Mouse (Mus musculus) layer of hippocampus, postnatal 14 days (tissue): Measurements from ENCODE around the gene Hamp2. TPM values are rescaled to one million over a fixed set of nuclear protein-coding genes. Genes with fewer than 3 reads are reported as not detected.
"Not testable (repeated sequence)": the region's sequence is repeated elsewhere in the genome, so short reads cannot be mapped to it uniquely, and the experiment has no call there.

ENCODE experiments used
- DNase-seq, 2 experiments: peaks; one replicate each; pipeline ENCODE4 v3.0.0; 2021 to 2022; ENCODE audit warnings: low spot score in 2 of 2, mixed read lengths in 1 of 2
- total RNA-seq, 2 experiments: library from RNA; stranded (reverse); gene quantifications; 2 replicates each; pipeline ENCODE4 v1.2.3; 2021

The Hamp2 gene
- total RNA-seq, 2 experiments from 2014 or later, result not detected

DNA sequence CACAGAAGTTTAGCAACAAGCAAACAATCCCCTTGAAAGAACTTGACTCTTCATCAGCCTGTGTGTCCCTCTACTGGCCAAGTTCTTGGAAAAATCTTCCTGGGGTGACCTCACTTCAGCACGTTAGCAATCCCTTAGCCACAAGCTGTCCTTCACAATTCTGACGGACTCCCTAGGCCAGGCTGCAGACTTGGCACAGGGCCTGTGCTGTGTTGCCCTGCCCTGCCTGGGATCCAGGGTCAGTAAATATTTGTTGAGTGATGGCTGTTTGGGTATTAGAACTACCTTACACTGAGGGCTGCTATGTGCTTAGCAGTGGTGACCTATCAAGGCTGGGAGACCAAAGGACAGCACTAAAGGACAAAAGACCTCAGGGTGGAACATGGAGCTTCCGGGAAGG, 29.6 kb upstream of the Hamp2 start:
- no peak for DNase-seq

DNA sequence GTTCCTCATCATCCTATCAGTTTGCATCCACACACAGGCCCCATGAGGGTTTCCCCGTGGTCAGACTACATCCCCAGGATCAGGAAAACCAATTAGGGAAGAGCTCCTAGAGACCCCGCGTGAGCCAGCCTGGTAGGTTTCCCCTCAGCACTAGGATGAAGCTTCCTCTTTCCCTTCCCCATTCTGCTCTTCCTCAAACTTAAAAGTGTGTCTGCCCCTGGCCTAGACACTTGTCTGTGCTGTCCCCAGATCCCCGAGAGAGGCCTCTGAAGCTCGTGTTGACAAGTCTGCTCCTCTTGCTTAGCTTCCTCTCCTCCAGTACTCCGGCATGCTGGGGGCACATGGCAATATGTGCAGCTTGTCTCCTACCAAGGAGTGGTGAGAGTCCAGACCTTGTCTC, 29.0 kb upstream of the Hamp2 start:
- no peak for DNase-seq

DNA sequence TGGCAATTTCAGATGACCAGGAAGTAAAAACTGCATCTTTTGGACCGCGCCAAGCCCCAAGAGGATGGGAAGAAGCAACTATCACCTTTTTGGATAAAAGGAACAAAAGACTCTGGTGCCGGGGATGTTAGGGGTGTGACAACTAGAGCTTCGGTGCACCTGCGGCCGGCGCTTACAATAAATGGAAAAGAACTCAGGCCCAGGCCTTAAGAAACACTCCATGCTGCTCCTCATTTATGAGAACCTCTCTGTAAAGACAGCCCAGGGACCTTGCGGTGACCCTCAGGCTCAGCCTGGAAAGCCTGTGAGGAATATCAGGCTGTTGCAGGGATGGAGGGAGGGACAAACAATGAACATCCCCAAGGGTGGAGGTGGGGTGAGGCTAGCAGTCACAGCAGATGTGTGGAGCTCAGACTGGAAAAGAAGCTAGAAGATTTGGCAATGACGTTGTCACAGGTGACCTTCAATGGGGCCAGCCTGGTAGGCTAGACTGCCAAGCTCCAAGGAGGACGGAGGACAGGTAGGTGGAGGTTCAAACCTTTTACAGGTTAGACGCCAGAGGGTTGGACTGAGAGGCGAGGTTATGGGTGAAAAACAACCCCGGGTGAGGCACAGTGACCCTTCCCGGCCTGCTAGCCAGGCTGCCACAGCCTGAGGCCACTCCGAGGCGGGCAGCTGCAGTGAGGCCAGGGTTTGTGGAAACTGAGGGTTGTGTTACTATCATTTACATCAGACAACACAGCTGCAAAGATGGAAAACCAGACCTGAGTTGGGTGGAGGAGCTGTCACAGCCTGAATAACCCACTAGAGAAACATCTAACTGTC, 28.2 kb upstream of the Hamp2 start:
- DNase-seq, result no peak

DNA sequence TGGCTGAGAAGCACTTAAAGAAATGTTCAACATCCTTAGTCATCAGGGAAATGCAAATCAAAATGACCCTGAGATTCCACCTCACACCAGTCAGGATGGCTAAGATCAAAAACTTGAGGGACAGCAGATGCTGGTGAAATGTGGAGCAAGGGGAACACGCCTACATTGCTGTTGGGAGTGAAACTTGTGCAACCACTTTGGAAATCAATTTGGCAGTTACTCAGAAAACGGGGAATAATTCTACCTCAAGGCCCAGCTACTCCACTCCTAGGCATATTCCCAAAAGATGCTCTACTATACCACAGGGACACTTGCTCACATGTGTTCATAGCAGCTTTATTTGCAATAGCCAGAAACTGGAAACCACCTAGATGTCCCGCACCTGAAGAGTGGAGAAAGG, 25.4 kb upstream of the Hamp2 start:
- not testable (repeated sequence) for DNase-seq

DNA sequence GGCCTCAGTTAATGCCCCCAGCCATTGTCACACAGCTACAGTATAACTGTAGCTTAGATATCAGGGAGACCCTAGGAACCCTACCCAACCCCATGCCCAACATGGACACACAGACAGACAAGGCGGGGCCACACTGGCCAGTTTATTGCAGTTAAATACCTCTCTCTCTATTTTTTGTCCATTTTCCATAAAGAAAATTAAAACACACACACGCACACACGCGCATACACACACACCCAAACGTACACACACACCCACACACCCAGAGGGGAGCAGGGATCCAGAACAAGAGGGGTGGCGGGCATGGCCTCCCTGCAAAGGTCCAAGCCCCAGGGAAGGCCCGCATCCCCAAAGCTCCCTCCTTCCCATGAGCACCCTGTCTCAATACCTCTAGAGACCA, 21.4 kb upstream of the Hamp2 start:
- DNase-seq, result no peak

DNA sequence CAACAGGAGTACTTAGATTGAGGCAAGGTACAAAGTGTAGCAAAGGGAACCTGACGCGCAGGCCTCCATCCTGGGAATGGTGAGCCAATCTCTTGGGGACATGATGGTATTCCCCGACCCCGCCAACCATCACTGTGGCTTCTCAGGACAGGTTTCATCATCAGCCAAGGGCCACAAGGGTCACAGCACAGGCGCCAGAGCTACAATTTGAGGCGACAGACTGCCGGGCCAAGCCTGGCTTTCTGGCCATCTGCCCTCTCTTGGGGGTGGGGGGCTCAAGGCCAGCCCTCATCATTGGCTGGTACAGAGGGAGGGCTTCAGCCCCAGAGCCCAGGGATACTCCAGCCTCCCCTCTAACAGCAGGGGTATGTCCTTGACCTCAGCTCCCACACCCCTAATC, 21.0 kb upstream of the Hamp2 start:
- DNase-seq, result not testable (repeated sequence)

DNA sequence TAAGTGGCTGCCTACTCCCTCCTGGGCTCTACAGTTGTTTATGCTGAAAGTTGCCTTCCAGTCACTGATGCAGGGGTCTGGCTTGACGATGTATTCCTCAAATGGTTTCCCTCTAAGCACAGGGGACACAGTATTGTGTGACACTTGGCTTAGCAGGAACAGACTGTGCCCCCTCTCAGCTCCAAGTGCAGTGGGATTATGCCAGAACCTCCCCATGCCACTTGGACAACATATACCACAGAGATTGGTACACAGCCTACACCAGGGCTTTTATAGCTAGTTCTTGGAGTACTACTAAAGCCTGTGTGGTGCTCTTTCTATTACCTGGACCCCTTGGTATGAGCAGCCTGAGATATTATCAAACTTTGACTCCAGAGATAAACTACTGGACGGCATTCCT, 20.2 kb upstream of the Hamp2 start:
- not testable (repeated sequence) for DNase-seq

DNA sequence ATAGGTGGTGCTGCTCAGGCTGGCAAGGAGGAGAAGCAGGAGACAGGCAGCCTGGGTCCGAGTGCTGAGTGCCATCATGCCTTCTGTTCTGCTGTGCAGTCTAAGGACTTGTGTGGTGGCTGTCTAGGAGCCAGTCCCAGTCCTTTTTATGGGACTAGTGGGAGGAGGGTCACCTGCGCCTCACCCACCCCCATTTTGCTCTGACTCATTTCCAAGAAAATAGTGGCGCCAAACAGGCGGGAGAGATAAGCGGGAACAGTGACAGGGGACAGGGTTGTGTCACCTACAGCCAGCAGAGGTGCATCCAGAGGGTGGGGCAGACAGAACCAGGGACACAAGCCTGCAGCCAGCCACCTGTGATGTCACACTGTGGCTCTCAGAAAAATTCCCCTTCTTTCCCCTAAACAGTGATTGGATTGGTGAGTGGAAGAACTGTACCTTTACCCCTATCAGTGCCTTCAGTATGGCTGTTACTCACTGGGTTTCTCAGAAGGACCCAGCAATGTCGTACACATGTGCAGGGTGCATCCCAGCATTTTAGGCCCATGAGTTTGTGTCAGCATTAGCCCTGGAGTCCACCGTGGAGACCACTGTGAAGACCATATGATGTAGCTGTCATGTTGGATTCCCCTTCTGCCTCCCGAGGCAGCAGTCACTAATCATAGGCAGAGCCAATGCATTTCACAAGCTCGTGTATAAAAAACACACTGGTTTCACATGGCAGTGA, 19.6 kb upstream of the Hamp2 start, which contains the start of gene Hamp:
Hamp (minus strand) TSS at position 124 of the 727 bp plus-strand sequence.
- DNase-seq, result no peak

DNA sequence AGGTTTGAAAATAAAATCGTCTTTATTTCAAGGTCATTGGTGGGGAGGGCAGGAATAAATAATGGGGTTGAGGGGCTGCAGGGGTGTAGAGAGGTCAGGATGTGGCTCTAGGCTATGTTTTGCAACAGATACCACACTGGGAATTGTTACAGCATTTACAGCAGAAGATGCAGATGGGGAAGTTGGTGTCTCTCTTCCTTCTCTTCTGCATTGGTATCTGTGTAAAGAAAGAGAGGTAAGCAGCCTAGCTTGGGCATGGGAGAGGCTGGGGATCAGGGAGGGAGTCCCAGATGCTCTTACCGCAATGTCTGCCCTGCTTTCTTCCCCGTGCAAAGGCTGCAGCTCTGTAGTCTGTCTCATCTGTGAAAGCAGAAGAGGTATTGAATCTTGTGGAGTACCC, 17.9 kb upstream of the Hamp2 start:
- not testable (repeated sequence) for DNase-seq

DNA sequence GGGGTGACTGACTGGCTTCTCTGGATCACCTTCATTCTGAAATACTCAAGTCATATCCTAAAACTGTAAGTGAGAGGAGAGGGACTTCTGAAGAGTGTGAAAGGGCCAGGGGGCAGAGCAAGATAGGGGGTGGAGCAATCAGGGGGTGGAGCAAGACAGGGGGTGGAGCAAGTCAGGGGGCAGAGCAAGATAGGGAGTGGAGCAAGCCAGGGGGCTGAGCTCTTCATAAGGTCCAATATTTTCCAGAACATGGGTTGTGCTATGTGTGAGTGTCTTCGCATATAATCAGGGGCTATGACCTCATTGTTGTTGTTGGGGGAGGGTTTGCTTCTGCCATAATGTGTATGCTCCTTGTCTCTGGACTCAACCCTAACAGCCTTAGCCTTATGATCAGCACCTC, 15.6 kb upstream of the Hamp2 start:
- DNase-seq, result not testable (repeated sequence)

DNA sequence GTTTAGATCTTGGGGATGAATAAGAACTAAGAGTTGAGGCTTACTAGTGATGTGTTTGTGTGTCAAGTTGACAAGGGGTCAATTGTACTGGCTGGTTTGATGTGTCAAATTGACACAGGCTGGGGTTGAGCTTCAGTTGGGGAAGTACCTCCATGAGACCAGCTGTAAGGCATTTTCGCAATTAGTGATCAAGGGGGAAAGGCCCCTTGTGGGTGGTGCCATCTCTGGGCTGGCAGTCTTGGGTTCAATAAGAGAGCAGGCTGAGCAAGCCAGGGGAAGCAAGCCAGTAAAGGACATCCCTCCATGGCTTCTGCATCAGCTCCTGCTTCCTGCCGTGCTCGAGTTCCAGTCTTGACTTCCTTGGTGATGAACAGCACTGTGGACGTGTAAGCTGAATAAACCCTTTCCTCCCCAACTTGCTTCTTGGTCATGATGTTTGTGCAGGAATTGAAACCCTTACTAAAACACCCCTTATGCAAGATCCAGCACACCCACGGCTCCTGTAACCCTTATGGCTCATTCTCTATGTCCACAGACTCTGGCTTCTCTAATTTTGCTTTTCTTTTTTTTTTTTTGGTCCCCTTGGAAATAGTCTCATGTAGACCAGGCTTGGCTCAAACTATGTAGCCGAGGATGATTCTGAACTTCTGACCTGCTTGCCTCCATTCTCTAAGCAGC, 11.1 kb upstream of the Hamp2 start:
- not testable (repeated sequence) for DNase-seq

DNA sequence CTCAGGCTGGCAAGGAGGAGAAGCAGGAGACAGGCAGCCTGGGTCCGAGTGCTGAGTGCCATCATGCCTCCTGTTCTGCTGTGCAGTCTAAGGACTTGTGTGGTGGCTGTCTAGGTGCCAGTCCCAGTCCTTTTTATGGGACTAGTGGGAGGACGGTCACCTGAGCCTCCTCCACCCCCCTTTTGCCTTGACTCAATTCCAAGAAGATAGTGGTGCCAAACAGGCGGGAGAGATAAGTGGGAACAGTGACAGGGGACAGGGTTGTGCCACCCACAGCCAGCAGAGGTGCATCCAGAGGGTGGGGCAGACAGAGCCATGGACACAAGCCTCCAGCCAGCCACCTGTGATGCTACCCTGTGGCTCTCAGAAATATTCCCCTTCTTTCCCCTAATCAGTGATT, 410 bp downstream of the Hamp2 start:
- no peak for DNase-seq

DNA sequence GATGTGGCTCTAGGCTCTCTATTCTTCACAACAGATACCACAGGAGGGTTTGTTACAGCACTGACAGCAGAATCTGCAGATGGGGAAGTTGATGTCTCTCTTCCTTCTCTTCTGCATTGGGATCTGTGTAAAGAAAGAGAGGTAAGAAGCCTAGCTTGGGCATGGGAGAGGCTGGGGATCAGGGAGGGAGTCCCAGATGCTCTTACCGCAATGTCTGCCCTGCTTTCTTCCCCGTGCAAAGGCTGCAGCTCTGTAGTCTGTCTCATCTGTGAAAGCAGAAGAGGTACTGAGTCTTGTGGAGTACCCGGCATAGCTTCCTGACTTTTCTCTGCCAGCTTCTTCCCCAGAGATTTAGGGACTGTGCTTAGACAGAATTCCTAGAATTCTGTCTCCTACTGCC, 2.0 kb downstream of the Hamp2 start:
- DNase-seq, result not testable (repeated sequence)

DNA sequence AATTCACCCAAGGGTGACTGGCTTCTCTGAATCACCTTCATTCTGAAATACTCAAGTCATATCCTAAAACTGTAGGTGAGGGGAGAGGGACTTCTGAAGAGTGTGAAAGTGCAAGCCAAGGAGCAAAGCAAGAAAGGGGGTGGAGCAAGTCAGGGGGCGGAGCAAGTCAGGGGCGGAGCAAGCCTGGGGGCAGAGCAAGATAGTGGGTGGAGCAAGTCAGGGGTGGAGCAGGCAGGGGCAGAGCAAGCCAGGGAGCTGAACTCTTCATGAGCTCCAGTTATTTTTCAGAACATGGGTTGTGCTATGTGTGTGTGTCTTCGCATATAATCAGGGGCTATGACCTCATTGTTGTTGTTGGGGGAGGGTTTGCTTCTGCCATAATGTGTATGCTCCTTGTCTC, 4.3 kb downstream of the Hamp2 start:
- DNase-seq, result no peak

DNA sequence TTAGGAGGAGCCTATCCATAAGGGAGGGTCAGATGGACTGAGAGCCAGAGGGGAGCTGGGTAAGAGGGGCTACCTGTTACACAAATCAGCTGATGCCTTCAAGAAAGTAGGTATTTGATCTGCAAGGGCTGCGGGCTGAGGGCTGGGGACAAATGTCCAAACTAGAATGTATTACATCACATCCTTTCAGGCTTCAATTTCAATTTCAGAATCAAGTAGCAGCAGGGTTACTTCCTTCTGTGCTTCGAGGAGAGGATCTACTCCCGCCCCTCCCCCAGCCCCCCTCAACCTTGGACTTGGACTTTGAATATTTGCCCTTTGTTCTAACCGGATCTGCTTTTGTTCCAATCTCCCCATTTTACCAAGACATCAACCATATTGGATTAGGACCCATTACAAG, 7.3 kb downstream of the Hamp2 start:
- DNase-seq, result no peak

DNA sequence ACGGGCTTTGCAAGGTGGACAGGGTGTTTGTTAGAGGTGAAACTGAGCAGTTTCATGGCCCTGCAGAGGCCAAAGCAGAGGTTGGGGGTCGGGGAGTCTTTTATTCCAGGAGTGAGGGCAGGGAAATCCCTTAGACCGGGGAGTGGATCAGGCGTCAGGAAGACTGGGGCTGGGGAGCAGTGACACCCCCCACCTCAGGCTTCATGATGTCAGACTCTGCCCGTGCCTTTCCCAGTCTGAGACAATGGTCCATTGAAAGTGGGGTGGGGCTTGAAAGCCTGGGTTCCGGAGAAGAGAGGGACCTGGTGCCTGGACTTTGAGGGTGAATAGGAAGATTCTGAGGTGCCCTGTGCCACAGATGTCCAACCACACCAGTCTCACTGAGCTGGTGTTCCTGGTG, 7.8 kb downstream of the Hamp2 start:
- no peak for DNase-seq

DNA sequence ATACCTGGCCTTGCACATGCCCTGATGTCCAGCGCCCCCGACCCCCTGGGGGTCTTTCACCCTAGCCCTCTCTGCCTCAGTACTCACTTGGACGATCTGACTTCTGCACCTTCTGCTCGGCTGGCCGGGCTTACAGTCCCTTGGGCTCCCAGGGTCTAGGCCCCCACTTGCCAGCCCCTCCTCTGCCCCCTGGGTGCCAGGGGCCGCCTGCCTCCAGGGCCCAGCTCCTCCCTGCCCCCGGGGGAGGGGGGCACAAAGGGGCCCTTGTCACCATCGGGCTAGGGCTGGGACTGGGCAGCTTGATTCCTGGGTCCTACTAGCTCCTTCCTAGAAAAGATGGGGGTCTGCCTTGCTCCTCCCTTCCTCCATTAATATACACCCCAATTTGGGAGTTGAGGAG, 9.7 kb downstream of the Hamp2 start, which contains the start of gene Mag:
Mag (minus strand) TSS at position 142 of the 400 bp plus-strand sequence.
- no peak for DNase-seq

DNA sequence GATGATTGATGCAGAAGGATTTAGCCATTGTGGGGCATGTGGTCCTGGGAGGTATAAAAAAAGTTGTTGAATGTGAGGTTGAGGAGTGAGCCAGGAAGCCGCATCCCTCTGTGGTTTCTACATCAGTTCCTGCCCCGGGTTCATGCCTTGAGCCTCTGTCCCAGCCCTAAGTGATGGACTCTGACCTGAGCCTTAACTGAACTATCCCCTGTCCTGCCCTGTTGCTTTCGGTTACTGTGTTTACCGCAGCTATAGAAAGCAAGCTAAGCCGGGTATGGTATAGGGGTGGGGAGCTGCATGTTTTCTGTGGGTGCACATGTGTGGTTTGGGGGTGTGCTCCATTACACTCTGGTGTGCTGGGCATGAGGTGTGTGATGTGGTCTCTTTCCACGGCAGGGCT, 14.7 kb downstream of the Hamp2 start:
- DNase-seq, result no peak

DNA sequence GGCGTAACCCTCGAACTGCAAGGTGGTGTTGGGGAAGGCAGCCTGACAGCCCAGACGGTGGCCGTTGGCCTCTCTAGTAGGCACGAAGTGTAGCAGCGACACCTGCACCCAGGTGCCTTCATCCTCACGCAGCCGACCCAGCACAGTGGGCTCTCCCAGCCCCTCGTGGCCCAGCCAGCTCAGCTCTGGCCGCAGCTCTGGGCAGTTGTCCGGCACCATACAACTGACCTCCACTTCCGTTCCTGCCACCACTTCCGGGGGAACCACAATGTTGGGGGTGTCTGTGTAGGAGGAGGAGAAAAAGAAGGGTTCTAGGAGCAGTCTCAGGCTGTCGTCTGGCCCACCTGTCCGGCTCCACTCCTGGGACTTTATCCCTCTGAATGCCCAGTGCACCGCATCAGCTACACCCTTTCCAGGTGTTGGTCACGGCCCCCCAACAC, 15.5 kb downstream of the Hamp2 start:
- DNase-seq, result no peak

DNA sequence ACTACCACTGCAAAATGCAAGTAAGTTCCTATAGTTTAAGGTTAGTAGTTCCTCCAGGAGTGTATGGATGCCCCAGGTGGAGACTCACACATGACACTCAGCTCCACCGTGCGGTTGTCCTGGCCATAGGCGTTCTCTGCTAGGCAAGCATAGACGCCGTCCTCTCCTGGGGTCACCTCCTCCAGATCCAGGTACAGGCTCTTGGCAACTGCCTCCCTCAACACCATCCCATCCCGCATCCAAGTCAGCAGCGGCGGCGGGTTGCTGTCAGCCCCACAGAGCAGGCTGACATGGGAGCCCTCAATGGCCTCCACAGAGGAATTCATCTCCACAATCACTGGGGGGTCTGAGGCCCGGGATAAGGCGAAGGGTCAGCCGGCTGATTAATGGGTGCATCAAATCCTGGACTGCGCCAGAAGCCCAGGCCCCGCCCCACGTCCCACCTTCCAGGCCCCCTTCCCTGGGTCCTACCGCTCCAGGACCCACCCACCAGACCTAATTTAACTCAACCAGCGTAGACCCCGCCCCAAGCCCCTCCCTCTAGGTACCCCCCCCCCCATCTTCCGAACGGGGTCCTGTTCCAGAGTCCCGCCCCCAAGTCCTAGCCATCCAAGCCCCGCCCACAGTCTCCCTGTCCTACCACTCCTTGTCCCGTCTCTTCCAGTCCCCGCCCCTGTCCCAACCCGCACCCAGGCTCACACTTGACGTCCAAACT, 16.0 kb downstream of the Hamp2 start:
- DNase-seq, result no peak

DNA sequence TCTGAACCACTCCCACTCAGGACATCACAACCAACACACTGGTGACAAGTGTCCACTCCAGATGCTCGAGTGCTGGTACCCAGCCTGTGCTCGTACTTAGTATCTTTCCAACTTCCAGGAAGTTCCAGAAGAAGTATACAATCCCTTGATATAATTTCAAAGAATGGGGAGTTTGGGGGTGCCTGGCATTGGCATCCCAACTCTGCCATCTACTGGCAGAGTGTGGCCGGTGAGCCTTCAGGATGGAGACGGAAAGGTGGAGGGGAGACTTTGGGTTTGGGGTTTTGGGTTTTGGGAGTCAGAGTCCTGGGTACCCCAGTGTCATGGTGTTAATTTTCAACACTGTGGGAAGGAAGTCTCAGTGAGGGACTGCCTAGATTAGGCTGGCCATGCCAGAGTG, 20.4 kb downstream of the Hamp2 start:
- DNase-seq, result peak in 1 of 2 experiments; percentile 24
